Mouse (Mus musculus): ENCODE measurements around the gene Cryba4.

Cryba4 gene

GRCm38 (mm10) chr5:112252400-112252799 is at the start of gene Cryba4:
Gene Cryba4 (minus strand): TSS chr5:112252518.
- DNase-seq: peak; percentile 52

GRCm38 (mm10) chr5:112301694-112302093 is 49.4 kb upstream of the Cryba4 start:
- DNase-seq: no peak

GRCm38 (mm10) chr5:112300721-112301308 is 48.5 kb upstream of the Cryba4 start:
- DNase-seq: no peak

GRCm38 (mm10) chr5:112300112-112300511 is 47.8 kb upstream of the Cryba4 start:
- no peak for DNase-seq

GRCm38 (mm10) chr5:112299399-112299798 is 47.1 kb upstream of the Cryba4 start:
- DNase-seq: no peak

- DNase-seq: peak; percentile 78
Measured at GRCm38 (mm10) chr5:112298226-112298988, 46.1 kb upstream of the Cryba4 start.

- no peak for DNase-seq
Measured at GRCm38 (mm10) chr5:112297257-112297656, 44.9 kb upstream of the Cryba4 start.

- no peak for DNase-seq
Measured at GRCm38 (mm10) chr5:112296404-112297181, 44.3 kb upstream of the Cryba4 start.

GRCm38 (mm10) chr5:112295564-112295963 is 43.2 kb upstream of the Cryba4 start:
- DNase-seq: no peak

GRCm38 (mm10) chr5:112295162-112295561 is 42.8 kb upstream of the Cryba4 start:
- no peak for DNase-seq

- DNase-seq: no peak
Measured at GRCm38 (mm10) chr5:112294696-112295095, 42.4 kb upstream of the Cryba4 start.

GRCm38 (mm10) chr5:112293800-112294199 is 41.5 kb upstream of the Cryba4 start:
- no peak for DNase-seq

GRCm38 (mm10) chr5:112292343-112292980 is 40.1 kb upstream of the Cryba4 start:
- DNase-seq: no peak

- no peak for DNase-seq
Measured at GRCm38 (mm10) chr5:112291866-112292265, 39.5 kb upstream of the Cryba4 start.

GRCm38 (mm10) chr5:112290536-112290880 is 38.2 kb upstream of the Cryba4 start:
- DNase-seq: no peak

- DNase-seq: no peak
Measured at GRCm38 (mm10) chr5:112289819-112290535, 37.7 kb upstream of the Cryba4 start.

GRCm38 (mm10) chr5:112289236-112289635 is 36.9 kb upstream of the Cryba4 start:
- peak; percentile 67 for DNase-seq

- peak; percentile 53 for DNase-seq
Measured at GRCm38 (mm10) chr5:112288193-112289141, 36.1 kb upstream of the Cryba4 start.

GRCm38 (mm10) chr5:112287652-112288051 is 35.3 kb upstream of the Cryba4 start:
- no peak for DNase-seq

- DNase-seq: no peak
Measured at GRCm38 (mm10) chr5:112286984-112287641, 34.8 kb upstream of the Cryba4 start.

- DNase-seq: no peak
Measured at GRCm38 (mm10) chr5:112286608-112286983, 34.3 kb upstream of the Cryba4 start.
